In the genomic region with DNA sequence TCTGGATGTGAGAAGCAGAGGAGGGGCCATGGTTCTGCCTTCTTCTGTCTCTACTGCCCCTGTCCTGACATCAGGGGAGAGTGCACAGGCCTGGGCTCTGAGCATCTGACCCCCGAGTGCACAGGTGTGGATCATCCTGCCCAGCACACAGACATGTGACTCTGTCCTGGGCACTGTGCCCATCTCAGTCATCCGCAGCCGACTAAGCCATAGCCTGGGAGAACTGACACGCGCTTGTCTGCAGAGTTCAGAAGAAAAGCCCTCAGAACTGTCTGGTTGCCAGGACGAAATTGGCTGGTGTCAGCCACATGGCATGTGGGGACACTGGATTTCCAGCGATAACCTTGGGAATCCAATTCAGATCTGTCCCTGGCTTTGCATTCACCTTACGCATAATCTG, we compare ENCODE assay signal across 9 mouse cellular contexts.
DNase-seq lines count a peak whose midpoint lies in the region; ATAC-seq and TF ChIP-seq lines count a peak whose summit lies in the region.
"Had no signal": no experiment of that assay in that cellular context is flagged by ENCODE, and none has a peak within 500 bp of the region (broad histone marks: within the 10 kb centered on the region; RNA-seq: fewer than 3 reads in every experiment).

No protein-coding gene starts in this region.

- H3K36me3 ChIP-seq in midbrain, embryonic 10.5 days = no peaks in the 10 kb centered on the region
- H3K36me3 ChIP-seq in midbrain, embryonic 11.5 days (ENCODE audit: control insufficient read depth, insufficient read depth, low read length) = no peaks in the 10 kb centered on the region
- H3K36me3 ChIP-seq in heart, embryonic 11.5 days (ENCODE audit: control insufficient read depth, insufficient read depth, low read length) = no peaks in the 10 kb centered on the region

- H3K4me2 ChIP-seq in midbrain, embryonic 11.5 days = no peak overlapping the region
- H3K4me2 ChIP-seq in heart, embryonic 11.5 days = no peak overlapping the region

- no peak for TF ChIP-seq CTCF in cerebellum, adult 2 months (IDR thresholded peaks at IDR 0.05; ENCODE audit: borderline replicate concordance, insufficient read depth, low read depth, low read length)

- peak overlapping the region; percentile 59 for H3K27ac ChIP-seq in midbrain, embryonic 10.5 days (replicated peaks)
- H3K27ac ChIP-seq in midbrain, embryonic 11.5 days (ENCODE audit: low read depth, low read length) = no peak overlapping the region
- H3K27ac ChIP-seq in cerebellum, adult 2 months (ENCODE audit: insufficient read depth, low read length) = no peak overlapping the region
- H3K27ac ChIP-seq in heart, embryonic 11.5 days (ENCODE audit: low read depth, low read length) = 0 out of 2 replicates have a peak overlapping the region, but pooled peaks have one; percentile 22
- H3K27ac ChIP-seq: liver, embryonic 14.5 days had no signal

- peaks cover 16% of the 10 kb centered on the region for H3K4me1 ChIP-seq in midbrain, embryonic 10.5 days
- H3K4me1 ChIP-seq in midbrain, embryonic 11.5 days (ENCODE audit: control insufficient read depth, insufficient read depth, low read length) = no peaks in the 10 kb centered on the region
- peaks cover 7% of the 10 kb centered on the region for H3K4me1 ChIP-seq in cerebellum, adult 2 months (ENCODE audit: control insufficient read depth, insufficient read depth, low read length)
- peaks cover 19% of the 10 kb centered on the region for H3K4me1 ChIP-seq in heart, embryonic 11.5 days (ENCODE audit: control insufficient read depth, insufficient read depth, low read length)

- H3K27me3 ChIP-seq in midbrain, embryonic 10.5 days (ENCODE audit: low read depth, poor library complexity, severe bottlenecking) = no peaks in the 10 kb centered on the region
- H3K27me3 ChIP-seq in midbrain, embryonic 11.5 days (ENCODE audit: control insufficient read depth, insufficient read depth, low read length) = no peaks in the 10 kb centered on the region
- no peaks in the 10 kb centered on the region for H3K27me3 ChIP-seq in cerebellum, adult 2 months (ENCODE audit: control insufficient read depth, insufficient read depth, low read length)
- no peaks in the 10 kb centered on the region for H3K27me3 ChIP-seq in heart, embryonic 11.5 days (ENCODE audit: control insufficient read depth, insufficient read depth, low read length)

- WGBS in midbrain, embryonic 10.5 days = 85% methylated on average over 8 of the region's 8 CpGs
- WGBS in midbrain, embryonic 11.5 days = 84% methylated on average over 8 of the region's 8 CpGs
- WGBS in cerebellum, adult 2 months = 12% methylated on average over 8 of the region's 8 CpGs
- WGBS in heart, embryonic 11.5 days (ENCODE audit: insufficient replicate concordance) = 66% methylated on average over 8 of the region's 8 CpGs

- no peak for ATAC-seq in midbrain, embryonic 11.5 days (ENCODE audit: low FRiP score)
- ATAC-seq in heart, embryonic 11.5 days (replicated peaks; ENCODE audit: insufficient number of reproducible peaks, low FRiP score, low TSS enrichment) = no peak
- no peak for ATAC-seq in erythroid progenitor cell, adult 5-6 weeks (replicated peaks; ENCODE audit: low FRiP score, poor library complexity, severe bottlenecking)

- H3K4me3 ChIP-seq in midbrain, embryonic 10.5 days = no peak overlapping the region
- H3K4me3 ChIP-seq in midbrain, embryonic 11.5 days (ENCODE audit: low read depth, low read length) = no peak overlapping the region
- H3K4me3 ChIP-seq in cerebellum, adult 2 months (replicated peaks; ENCODE audit: insufficient read depth, low read depth, low read length) = no peak overlapping the region
- no peak overlapping the region for H3K4me3 ChIP-seq in heart, embryonic 11.5 days (ENCODE audit: low read depth, low read length)

- TF ChIP-seq POLR2A in cerebellum, adult 2 months (IDR thresholded peaks at IDR 0.05; ENCODE audit: borderline replicate concordance, insufficient read depth, low read length) = no peak

- no peak overlapping the region for H3K9ac ChIP-seq in midbrain, embryonic 11.5 days (ENCODE audit: low read length)
- H3K9ac ChIP-seq in heart, embryonic 11.5 days (ENCODE audit: low read depth, low read length) = no peak overlapping the region
- H3K9ac ChIP-seq: liver, embryonic 14.5 days had no signal

- no peak for DNase-seq in midbrain, embryonic 10.5 days (ENCODE audit: low spot score)
- no peak for DNase-seq in midbrain, embryonic 11.5 days (ENCODE audit: low spot score, missing footprints)
- peak; percentile 72 to 78 for DNase-seq in cerebellum, adult 2 months
- DNase-seq in kidney, postnatal 25 days = peak; percentile 89 to 95
- peak; percentile 29 for DNase-seq in right cerebral cortex, postnatal 14 days
- DNase-seq in urinary bladder, adult 18-20 months (ENCODE audit: low spot score in 2 of 2) = no peak

- H3K9me3 ChIP-seq in midbrain, embryonic 10.5 days (replicated peaks) = no peaks in the 10 kb centered on the region
- no peaks in the 10 kb centered on the region for H3K9me3 ChIP-seq in midbrain, embryonic 11.5 days (ENCODE audit: control insufficient read depth, low read length)
- no peaks in the 10 kb centered on the region for H3K9me3 ChIP-seq in heart, embryonic 11.5 days (replicated peaks; ENCODE audit: control insufficient read depth, low read length)

Comparison
In these comparisons a context has a peak if more than half of its experiments do, and no peak if none do; other contexts are left out.
1. H3K27ac ChIP-seq: peak in midbrain, embryonic 10.5 days (single experiment) and heart, embryonic 11.5 days (single experiment); none in midbrain, embryonic 11.5 days (single experiment) and cerebellum, adult 2 months (single experiment).
2. DNase-seq: peak in cerebellum, adult 2 months (2 of 2), kidney, postnatal 25 days (2 of 2) and right cerebral cortex, postnatal 14 days (single experiment); none in midbrain, embryonic 10.5 days (single experiment), midbrain, embryonic 11.5 days (single experiment) and urinary bladder, adult 18-20 months (0 of 2).